Mouse (Mus musculus) midbrain, embryonic 16.5 days (tissue): ENCODE results near the gene Cacna1c. TPM values are rescaled to one million over a fixed set of nuclear protein-coding genes. Genes with fewer than 3 reads are reported as not detected.

Experiments used
- ATAC-seq: fragments of 200-750 bp; cut with Nextera tagmentation; 2 replicates; pipeline ENCODE4 v1.8.0; 2017; ENCODE audit warnings: moderate TSS enrichment
- H3K27ac ChIP-seq: fragments of 300-500 bp; sonication (generic); 2 replicates; pipeline ENCODE4 v1.5.1; 2014; ENCODE audit warnings: mild to moderate bottlenecking, low read length, mixed read lengths
- H3K27me3 ChIP-seq: fragments of 300-500 bp; sonication (generic); 2 replicates; pipeline ENCODE4 v1.6.1; 2014; ENCODE audit warnings: low read depth, low read length, mixed read lengths; ENCODE audit not compliant: control insufficient read depth, insufficient read depth
- H3K36me3 ChIP-seq: fragments of 300-500 bp; sonication (generic); 2 replicates; pipeline ENCODE4 v1.6.1; 2014; ENCODE audit warnings: mild to moderate bottlenecking, low read length, moderate library complexity, mixed read lengths; ENCODE audit not compliant: control insufficient read depth, insufficient read depth
- H3K4me1 ChIP-seq: fragments of 300-500 bp; sonication (generic); 2 replicates; pipeline ENCODE4 v1.6.1; 2014; ENCODE audit warnings: mild to moderate bottlenecking, low read length, mixed read lengths; ENCODE audit not compliant: control insufficient read depth, insufficient read depth
- H3K4me2 ChIP-seq: fragments of 300-500 bp; sonication (generic); 2 replicates; pipeline ENCODE4 v1.6.1; 2014; ENCODE audit warnings: mild to moderate bottlenecking, low read length, mixed read lengths
- H3K4me3 ChIP-seq: fragments of 300-500 bp; sonication (generic); 2 replicates; pipeline ENCODE4 v1.5.1; 2014; ENCODE audit warnings: low read depth, mild to moderate bottlenecking, low read length, moderate library complexity, mixed read lengths
- H3K9ac ChIP-seq: fragments of 300-500 bp; sonication (generic); 2 replicates; pipeline ENCODE4 v1.6.1; 2014; ENCODE audit warnings: low read depth, low read length, mixed read lengths
- H3K9me3 ChIP-seq: fragments of 300-500 bp; sonication (generic); replicated peaks from 2 replicates; pipeline ENCODE4 v1.6.1; 2014; ENCODE audit warnings: mild to moderate bottlenecking, low read length, mixed read lengths; ENCODE audit not compliant: control insufficient read depth, poor library complexity, severe bottlenecking
- WGBS: fragments of 180-500 bp; shearing (Covaris S2); extraction: QIAGEN DNeasy Blood & Tissue Kit; methylation state at CpG from one replicate; pipeline ENCODE4 v1.1.7; 2014; 5-methylcytosine and 5-hydroxymethylcytosine counted together
- polyA plus RNA-seq: library from polyadenylated mRNA; unstranded; fragments of >200 nt; fragmentation: Nextera tagmentation; extraction: Ambion mirVana; gene quantifications from 2 replicates; pipeline ENCODE4 v1.2.1, GENCODE M21; 2015

Cacna1c gene
- polyA plus RNA-seq, 1 experiment from 2014 or later, result 8.1 TPM

DNA sequence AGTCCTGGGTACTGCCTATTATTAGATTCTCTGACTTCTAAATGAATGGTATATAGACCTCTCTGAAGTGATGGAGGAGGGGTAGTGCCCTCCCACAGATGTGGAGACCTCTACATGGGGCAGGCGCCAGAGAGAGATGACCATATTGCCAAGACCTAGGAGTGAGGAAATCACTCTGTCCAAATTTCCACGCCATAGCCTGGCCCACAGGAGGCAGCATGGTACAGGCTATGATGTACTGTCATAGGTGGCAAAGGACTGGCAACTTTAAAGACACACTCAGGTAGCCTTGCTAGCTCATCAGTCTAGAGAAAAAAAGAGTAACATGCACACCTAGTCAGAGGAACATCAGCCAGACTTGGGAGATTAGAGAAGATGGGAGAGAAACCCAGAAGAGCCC is 347.6 kb downstream of the Cacna1c start:
- H3K27ac ChIP-seq, result no peak overlapping the region
- no peak overlapping the region for H3K4me2 ChIP-seq
- ATAC-seq, result no peak
- H3K27me3 ChIP-seq, result no peaks in the 10 kb centered on the region
- H3K4me1 ChIP-seq, result peaks cover 6% of the 10 kb centered on the region; the same call in 1 of the 2 replicates
- no peaks in the 10 kb centered on the region for H3K9me3 ChIP-seq
- WGBS, result 92% methylated on average over 2 of the region's 2 CpGs
- H3K4me3 ChIP-seq, result no peak overlapping the region
- H3K36me3 ChIP-seq, result no peaks in the 10 kb centered on the region
- H3K9ac ChIP-seq, result no peak overlapping the region

DNA sequence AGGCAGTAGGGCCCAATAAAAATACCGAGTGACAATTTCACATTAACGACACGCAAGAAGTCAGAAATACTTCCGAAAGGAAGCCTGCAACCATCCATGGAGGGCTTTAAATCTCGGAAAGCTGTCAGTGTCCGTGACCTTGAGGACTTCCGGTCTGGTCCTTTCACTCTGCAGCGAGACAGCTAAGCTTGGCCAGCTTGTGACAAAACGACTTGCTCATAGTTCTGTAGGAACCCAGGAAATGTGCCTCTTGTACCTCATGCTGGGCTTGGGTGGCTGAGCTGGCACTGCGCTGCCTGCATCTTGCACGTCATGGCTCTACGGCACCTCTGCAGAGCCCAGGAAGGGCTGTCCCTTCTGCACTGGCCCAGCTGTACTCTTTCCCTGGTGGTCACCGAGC is 348.5 kb downstream of the Cacna1c start:
- Histone ChIP-seq H3K36me3 (no peaks in the 10 kb centered on the region), H3K4me3 (no peak overlapping the region), H3K27ac (no peak overlapping the region), H3K9me3 (no peaks in the 10 kb centered on the region), H3K27me3 (no peaks in the 10 kb centered on the region), H3K9ac (no peak overlapping the region), H3K4me2 (no peak overlapping the region), H3K4me1 (peaks cover 6% of the 10 kb centered on the region; the same call in 1 of the 2 replicates)
- WGBS, result 85% methylated on average over 13 of the region's 13 CpGs
- ATAC-seq, result no peak

DNA sequence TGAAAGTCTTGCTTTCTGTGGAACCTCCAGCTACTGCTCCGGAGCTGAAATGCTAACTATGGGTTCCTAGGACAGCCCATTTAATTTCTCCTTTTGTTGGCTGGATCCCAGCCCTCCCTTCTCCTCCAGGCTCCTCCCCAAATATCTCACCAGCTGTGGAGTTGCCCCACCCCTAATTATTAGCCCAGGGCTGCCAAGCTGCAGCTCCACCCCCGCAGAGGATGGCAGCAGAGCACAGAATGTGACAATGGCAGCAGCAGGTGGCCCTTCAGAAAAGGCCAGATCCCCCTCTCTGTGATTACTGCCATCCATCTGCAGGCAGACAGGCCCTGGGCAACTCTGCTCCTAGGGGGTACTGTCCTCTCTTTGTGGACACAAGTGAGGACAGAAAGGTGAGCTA is 350.4 kb downstream of the Cacna1c start:
- Histone ChIP-seq H3K36me3 (no peaks in the 10 kb centered on the region), H3K9ac (no peak overlapping the region), H3K27ac (no peak overlapping the region), H3K27me3 (no peaks in the 10 kb centered on the region), H3K4me1 (peaks cover 9% of the 10 kb centered on the region; the same call in 1 of the 2 replicates), H3K9me3 (no peaks in the 10 kb centered on the region), H3K4me3 (no peak overlapping the region), H3K4me2 (no peak overlapping the region)
- no peak for ATAC-seq
- WGBS, result 7% methylated on average over 2 of the region's 2 CpGs

DNA sequence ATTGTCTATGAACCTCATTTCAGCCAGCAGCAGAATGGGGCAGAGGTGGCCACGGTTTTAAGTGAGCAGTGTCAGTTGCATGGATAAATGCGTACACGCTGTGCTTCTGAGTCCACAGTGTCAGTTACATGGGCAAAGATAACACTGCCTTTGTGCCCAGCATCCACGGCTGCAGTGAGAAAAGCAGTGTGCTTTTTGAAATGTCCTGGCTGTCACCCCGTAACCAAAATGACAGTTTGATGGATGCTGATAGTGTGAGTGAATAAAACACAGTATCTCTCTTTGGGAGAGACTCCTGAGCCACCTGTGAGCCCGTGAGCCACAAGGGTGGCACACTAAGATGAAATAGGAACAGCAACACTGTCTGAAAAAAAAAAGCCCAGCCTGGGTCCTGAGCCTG is 351.0 kb downstream of the Cacna1c start:
- ATAC-seq, result no peak
- Histone ChIP-seq H3K4me2 (no peak overlapping the region), H3K36me3 (no peaks in the 10 kb centered on the region), H3K4me1 (peaks cover 9% of the 10 kb centered on the region; the same call in 1 of the 2 replicates), H3K4me3 (no peak overlapping the region), H3K27ac (no peak overlapping the region), H3K27me3 (no peaks in the 10 kb centered on the region), H3K9ac (no peak overlapping the region), H3K9me3 (no peaks in the 10 kb centered on the region)
- 66% methylated on average over 6 of the region's 6 CpGs for WGBS

DNA sequence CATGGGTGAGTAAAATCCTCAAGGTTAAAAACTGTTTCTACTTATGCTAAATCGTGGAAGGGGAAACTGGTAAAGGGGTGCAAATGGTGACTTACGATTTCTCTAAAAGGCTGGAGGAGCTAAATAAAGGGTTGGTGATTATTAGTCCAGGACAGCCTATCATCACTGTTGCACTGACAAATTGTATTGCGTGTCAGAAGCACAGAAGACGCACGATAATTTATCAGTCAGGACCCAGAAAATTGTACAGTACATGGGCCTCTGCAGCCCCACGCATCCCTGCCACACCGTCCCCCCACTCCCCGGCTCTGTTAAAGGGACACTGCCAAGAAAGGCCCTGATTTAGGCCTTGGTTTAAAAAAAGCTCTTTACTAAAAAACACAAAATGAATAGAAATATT is 352.7 kb downstream of the Cacna1c start:
- H3K4me1 ChIP-seq, result peaks cover 10% of the 10 kb centered on the region; the same call in 1 of the 2 replicates
- no peak overlapping the region for H3K4me2 ChIP-seq
- H3K9ac ChIP-seq, result no peak overlapping the region
- no peaks in the 10 kb centered on the region for H3K9me3 ChIP-seq
- 79% methylated on average over 8 of the region's 8 CpGs for WGBS
- ATAC-seq, result no peak
- H3K27ac ChIP-seq, result no peak overlapping the region
- H3K4me3 ChIP-seq, result no peak overlapping the region
- no peaks in the 10 kb centered on the region for H3K27me3 ChIP-seq
- no peaks in the 10 kb centered on the region for H3K36me3 ChIP-seq

DNA sequence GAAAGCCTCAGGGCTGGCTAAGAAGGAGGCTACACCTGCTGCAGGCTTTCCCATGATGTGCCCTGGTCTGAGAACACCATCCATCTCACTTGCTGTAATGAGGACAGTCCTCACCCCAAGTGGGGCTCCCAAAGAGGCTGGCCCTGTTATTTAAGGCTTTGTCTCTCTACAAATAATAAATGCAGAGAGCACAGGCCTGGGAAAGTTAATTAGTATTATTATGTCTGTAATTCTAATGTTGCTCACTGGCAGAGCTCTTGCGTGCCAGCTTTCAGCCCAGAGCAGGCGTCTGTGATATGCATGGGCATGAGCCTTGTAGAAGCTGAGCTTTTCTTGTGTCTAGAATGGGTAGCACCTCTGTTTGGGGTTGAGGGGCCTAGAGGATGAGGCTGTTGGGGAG is 354.3 kb downstream of the Cacna1c start:
- no peaks in the 10 kb centered on the region for H3K36me3 ChIP-seq
- H3K9ac ChIP-seq, result no peak overlapping the region
- no peaks in the 10 kb centered on the region for H3K27me3 ChIP-seq
- no peak for ATAC-seq
- no peak overlapping the region for H3K4me3 ChIP-seq
- no peak overlapping the region for H3K4me2 ChIP-seq
- peaks cover 12% of the 10 kb centered on the region; the same call in 1 of the 2 replicates for H3K4me1 ChIP-seq
- WGBS, result 76% methylated on average over 2 of the region's 2 CpGs
- H3K9me3 ChIP-seq, result no peaks in the 10 kb centered on the region
- no peak overlapping the region for H3K27ac ChIP-seq

DNA sequence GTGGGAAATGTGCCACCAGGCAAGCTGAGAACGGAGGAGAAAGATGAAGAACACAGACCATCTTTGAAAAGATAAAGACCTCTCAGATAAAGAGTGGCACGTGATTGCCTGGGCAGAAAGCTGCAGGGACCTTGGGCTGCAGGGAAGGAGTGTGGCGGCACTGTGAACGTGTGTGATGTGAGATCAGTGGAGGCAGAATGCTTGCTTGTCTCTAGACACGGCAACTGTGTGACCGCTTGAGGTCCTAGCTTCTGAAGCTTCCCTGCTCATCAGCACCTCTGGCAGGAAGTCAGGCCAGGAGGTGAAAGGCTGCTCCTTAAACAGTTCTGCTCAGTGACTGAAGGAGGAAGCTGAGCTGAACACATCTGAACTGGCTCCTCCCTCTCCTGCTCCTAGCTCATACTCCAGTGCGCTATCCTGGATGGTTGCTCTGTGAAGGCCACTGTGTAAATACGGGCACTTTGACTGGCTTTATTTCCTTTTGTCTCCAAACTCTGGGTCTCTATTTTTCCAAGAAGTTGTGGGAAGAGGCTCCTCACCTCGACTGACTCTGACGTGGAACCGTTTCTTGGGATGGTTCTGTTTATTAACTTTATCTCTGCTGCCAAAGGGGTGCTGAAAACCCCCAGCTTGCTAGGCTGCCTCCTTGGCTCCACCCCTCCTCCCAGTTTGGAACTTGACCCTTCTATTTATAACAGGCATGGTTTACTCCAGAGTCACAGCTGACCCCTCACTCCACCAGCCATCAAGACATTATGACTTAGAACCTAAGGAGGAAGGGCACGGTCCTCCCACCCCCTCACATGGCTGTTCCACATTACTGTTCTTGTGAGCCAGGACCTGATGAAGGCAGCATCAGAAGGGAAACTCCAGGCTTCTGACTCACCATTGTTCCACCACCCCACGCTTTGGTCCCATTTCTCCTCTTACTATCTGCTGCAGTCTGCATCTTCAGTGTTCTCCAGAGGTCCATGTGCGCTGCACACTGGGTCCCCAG is 357.0 kb downstream of the Cacna1c start:
- Histone ChIP-seq H3K27me3 (no peaks in the 10 kb centered on the region), H3K4me1 (peaks cover 16% of the 10 kb centered on the region), H3K4me2 (no peak overlapping the region), H3K36me3 (no peaks in the 10 kb centered on the region), H3K4me3 (no peak overlapping the region), H3K9me3 (no peaks in the 10 kb centered on the region), H3K27ac (no peak overlapping the region), H3K9ac (no peak overlapping the region)
- 69% methylated on average over 14 of the region's 14 CpGs for WGBS
- ATAC-seq, result no peak; the same call in 1 of the 2 replicates

DNA sequence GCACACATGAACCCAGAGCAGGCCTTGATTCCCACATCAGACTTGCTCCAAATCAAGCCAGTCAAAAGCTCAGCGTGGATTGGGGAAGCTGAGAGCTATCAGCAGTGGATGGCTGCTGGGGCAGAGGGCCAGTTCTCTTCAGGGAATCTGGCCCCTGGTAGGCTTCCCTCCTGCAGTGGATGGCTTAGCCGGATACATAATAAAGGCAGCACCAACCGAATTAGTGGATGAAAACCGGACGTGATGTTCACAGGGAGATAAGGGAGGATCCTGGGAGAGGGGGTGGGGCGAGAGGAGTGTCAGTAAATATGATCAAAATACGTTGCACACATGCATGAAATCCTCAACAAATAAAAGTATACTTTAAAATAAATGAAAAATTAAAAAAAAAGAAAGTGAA is 359.5 kb downstream of the Cacna1c start:
- Histone ChIP-seq H3K27ac (no peak overlapping the region), H3K9me3 (no peaks in the 10 kb centered on the region), H3K4me3 (no peak overlapping the region), H3K36me3 (no peaks in the 10 kb centered on the region), H3K27me3 (no peaks in the 10 kb centered on the region), H3K9ac (no peak overlapping the region), H3K4me1 (peaks cover 13% of the 10 kb centered on the region), H3K4me2 (no peak overlapping the region)
- 14% methylated on average over 7 of the region's 7 CpGs for WGBS
- ATAC-seq, result no peak

DNA sequence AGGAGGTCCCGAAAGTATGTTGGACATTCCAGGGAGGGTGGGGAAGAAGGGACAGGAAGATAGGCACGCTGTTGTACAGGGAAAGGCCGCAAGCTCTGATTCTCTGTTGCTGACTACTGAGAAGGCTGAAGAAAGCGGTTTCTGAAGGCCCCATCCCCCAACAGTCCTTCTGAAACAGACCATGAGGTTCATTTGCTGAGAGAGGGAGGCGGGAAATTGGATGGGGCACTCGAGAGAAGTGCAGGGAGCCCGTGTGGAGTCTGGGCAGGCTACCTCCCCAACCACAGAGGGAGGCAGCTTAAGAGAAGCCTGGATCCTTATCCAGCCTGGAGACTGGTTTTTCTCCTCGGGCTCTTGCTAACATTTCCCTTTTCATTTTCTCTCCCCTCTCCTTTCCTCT is 362.2 kb downstream of the Cacna1c start:
- Histone ChIP-seq H3K4me3 (no peak overlapping the region), H3K9me3 (no peaks in the 10 kb centered on the region), H3K36me3 (no peaks in the 10 kb centered on the region), H3K27me3 (no peaks in the 10 kb centered on the region), H3K27ac (no peak overlapping the region), H3K9ac (no peak overlapping the region), H3K4me1 (peaks cover 13% of the 10 kb centered on the region), H3K4me2 (no peak overlapping the region)
- 52% methylated on average over 8 of the region's 8 CpGs for WGBS
- ATAC-seq, result no peak
